Mouse (Mus musculus): ENCODE data around the gene Chp1. TPM values are rescaled to one million over a fixed set of nuclear protein-coding genes. Genes with fewer than 3 reads are reported as not detected.
"Not testable (repeated sequence)": the region's sequence is repeated elsewhere in the genome, so short reads cannot be mapped to it uniquely, and the experiment has no call there.

The Chp1 gene
- polyA plus RNA-seq, 1 experiment: not detected

GRCm38 (mm10) chr2:119602488-119602887, 55.0 kb downstream of the Chp1 start:
- Histone ChIP-seq H3K4me3 (ENCODE audit: insufficient read depth, low read depth, low read length) (no peak overlapping the region), H3K27ac (ENCODE audit: insufficient read depth, low read depth, low read length) (no peak overlapping the region), H3K4me1 (ENCODE audit: control insufficient read depth, insufficient read depth, low read length) (peaks cover 6% of the 10 kb centered on the region)
- no peak for TF ChIP-seq CTCF (IDR thresholded peaks at IDR 0.05; ENCODE audit: insufficient read depth, low read depth, low read length)
- no peak for TF ChIP-seq POLR2A (IDR thresholded peaks at IDR 0.05; ENCODE audit: insufficient read depth, low read depth, low read length)
- WGBS: 68% methylated on average over 1 of the region's 1 CpGs

GRCm38 (mm10) chr2:119603909-119604308, 56.4 kb downstream of the Chp1 start:
- 78% methylated on average over 2 of the region's 2 CpGs for WGBS
- Histone ChIP-seq H3K4me1 (ENCODE audit: control insufficient read depth, insufficient read depth, low read length) (peaks cover 6% of the 10 kb centered on the region), H3K4me3 (ENCODE audit: insufficient read depth, low read depth, low read length) (no peak overlapping the region), H3K27ac (ENCODE audit: insufficient read depth, low read depth, low read length) (no peak overlapping the region)
- TF ChIP-seq POLR2A (IDR thresholded peaks at IDR 0.05; ENCODE audit: insufficient read depth, low read depth, low read length): no peak
- TF ChIP-seq CTCF (IDR thresholded peaks at IDR 0.05; ENCODE audit: insufficient read depth, low read depth, low read length): no peak

GRCm38 (mm10) chr2:119605361-119605973, 58.0 kb downstream of the Chp1 start:
- TF ChIP-seq POLR2A (IDR thresholded peaks at IDR 0.05; ENCODE audit: insufficient read depth, low read depth, low read length): no peak
- no peak for TF ChIP-seq CTCF (IDR thresholded peaks at IDR 0.05; ENCODE audit: insufficient read depth, low read depth, low read length)

DNA sequence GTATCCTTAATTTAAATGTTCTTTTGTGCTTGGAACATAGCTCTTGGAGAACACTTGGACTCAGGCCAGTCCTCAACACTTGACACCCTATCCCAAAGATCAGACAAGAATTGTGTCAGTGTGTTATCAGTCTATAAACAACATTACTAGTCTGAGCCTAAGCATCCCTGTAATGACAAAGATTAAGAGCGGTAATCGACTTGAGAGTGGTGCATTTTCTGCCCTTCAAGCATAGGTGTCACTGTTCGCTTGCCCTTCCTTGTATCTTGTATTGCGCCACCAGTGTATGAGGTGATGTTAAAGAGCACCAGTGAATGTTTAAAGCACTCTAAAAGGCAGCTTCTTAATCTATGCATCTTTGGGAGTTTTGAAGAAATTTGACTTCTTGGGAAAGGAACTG, 59.5 kb downstream of the Chp1 start:
- no peaks in the 10 kb centered on the region for H3K4me1 ChIP-seq (ENCODE audit: control insufficient read depth, insufficient read depth, low read length)
- H3K4me3 ChIP-seq (ENCODE audit: insufficient read depth, low read depth, low read length): no peak overlapping the region
- TF ChIP-seq POLR2A (IDR thresholded peaks at IDR 0.05; ENCODE audit: insufficient read depth, low read depth, low read length) (no peak), CTCF (IDR thresholded peaks at IDR 0.05; ENCODE audit: insufficient read depth, low read depth, low read length) (no peak)
- no peak overlapping the region for H3K27ac ChIP-seq (ENCODE audit: insufficient read depth, low read depth, low read length)
- 94% methylated on average over 4 of the region's 4 CpGs for WGBS

More at GRCm38 (mm10) chr2:119605361-119605973, 58.0 kb downstream of the Chp1 start:
- Histone ChIP-seq H3K27ac (ENCODE audit: insufficient read depth, low read depth, low read length) (no peak overlapping the region), H3K4me1 (ENCODE audit: control insufficient read depth, insufficient read depth, low read length) (peaks cover 4% of the 10 kb centered on the region), H3K4me3 (ENCODE audit: insufficient read depth, low read depth, low read length) (no peak overlapping the region)
- 88% methylated on average over 6 of the region's 6 CpGs for WGBS

- no peak for TF ChIP-seq CTCF (IDR thresholded peaks at IDR 0.05; ENCODE audit: insufficient read depth, low read depth, low read length)
- no peak for TF ChIP-seq POLR2A (IDR thresholded peaks at IDR 0.05; ENCODE audit: insufficient read depth, low read depth, low read length)
- peak overlapping the region; percentile 75 for H3K4me3 ChIP-seq (ENCODE audit: insufficient read depth, low read depth, low read length)
- 1% methylated on average over 13 of the region's 13 CpGs for WGBS
- H3K27ac ChIP-seq (ENCODE audit: insufficient read depth, low read depth, low read length): no peak overlapping the region
- H3K4me1 ChIP-seq (ENCODE audit: control insufficient read depth, insufficient read depth, low read length): peaks cover 5% of the 10 kb centered on the region; the same call in 1 of the 2 replicates
Observed at GRCm38 (mm10) chr2:119617841-119618198, 70.3 kb downstream of the Chp1 start.

- H3K4me3 ChIP-seq (ENCODE audit: insufficient read depth, low read depth, low read length): peak within 1 kb of the TSS; percentile 75
- peaks cover 5% of the 10 kb centered on the region; the same call in 1 of the 2 replicates for H3K4me1 ChIP-seq (ENCODE audit: control insufficient read depth, insufficient read depth, low read length)
Observed at GRCm38 (mm10) chr2:119618199-119618982, 70.9 kb downstream of the Chp1 start, which contains the start of the genes Nusap1 and Oip5. Nusap1 (plus strand) TSS chr2:119618298. Oip5 (minus strand) TSS chr2:119618469.

DNA sequence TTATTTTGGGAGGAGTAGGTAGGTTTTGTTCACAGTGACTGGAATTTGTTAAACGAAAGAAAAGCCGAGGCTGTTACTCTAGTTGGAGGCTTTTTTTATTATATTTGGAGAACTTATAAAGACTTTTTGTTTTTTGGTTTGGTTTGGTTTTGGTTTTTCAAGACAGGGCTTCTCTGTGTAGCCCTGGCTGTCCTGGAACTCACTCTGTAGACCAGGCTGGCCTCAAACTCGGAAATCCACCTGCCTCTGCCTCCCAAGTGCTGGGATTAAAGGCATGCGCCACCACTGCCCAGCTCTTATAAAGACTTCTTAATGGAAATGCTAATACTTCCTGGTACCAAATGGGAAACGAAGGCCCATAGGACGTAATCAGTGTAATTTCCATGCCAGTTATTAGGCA, 71.5 kb downstream of the Chp1 start:
- not testable (repeated sequence) for H3K27ac ChIP-seq (ENCODE audit: insufficient read depth, low read depth, low read length); H3K4me1 ChIP-seq (ENCODE audit: control insufficient read depth, insufficient read depth, low read length)
- peak overlapping the region; percentile 54 for H3K4me3 ChIP-seq (ENCODE audit: insufficient read depth, low read depth, low read length)
- 4% methylated on average over 6 of the region's 6 CpGs for WGBS

More at GRCm38 (mm10) chr2:119618199-119618982, 70.9 kb downstream of the Chp1 start, which contains the start of the genes Nusap1 and Oip5:
- under 1% methylated on average over 55 of the region's 55 CpGs for WGBS
- no peak for TF ChIP-seq CTCF (IDR thresholded peaks at IDR 0.05; ENCODE audit: insufficient read depth, low read depth, low read length)
- H3K27ac ChIP-seq (ENCODE audit: insufficient read depth, low read depth, low read length): no peak within 1 kb of the TSS

GRCm38 (mm10) chr2:119621302-119621701, 73.8 kb downstream of the Chp1 start:
- H3K4me1 ChIP-seq (ENCODE audit: control insufficient read depth, insufficient read depth, low read length): peaks cover 5% of the 10 kb centered on the region; the same call in 1 of the 2 replicates
- TF ChIP-seq CTCF (IDR thresholded peaks at IDR 0.05; ENCODE audit: insufficient read depth, low read depth, low read length): no peak
- TF ChIP-seq POLR2A (IDR thresholded peaks at IDR 0.05; ENCODE audit: insufficient read depth, low read depth, low read length): no peak
- 99% methylated on average over 2 of the region's 2 CpGs for WGBS

More at GRCm38 (mm10) chr2:119621302-119621701, 73.8 kb downstream of the Chp1 start:
- Histone ChIP-seq H3K27ac (ENCODE audit: insufficient read depth, low read depth, low read length) (no peak overlapping the region), H3K4me3 (ENCODE audit: insufficient read depth, low read depth, low read length) (no peak overlapping the region)

Other genes with a start within 250 kb of the Chp1 start
- not detected in 2 replicates for gene Dll4, start 221.9 kb upstream of the Chp1 start, polyA plus RNA-seq (2012; ENCODE audit: insufficient read depth, insufficient read length, low replicate concordance, missing spikeins)
- gene Chac1, start 196.5 kb upstream of the Chp1 start, polyA plus RNA-seq (2012; ENCODE audit: insufficient read depth, insufficient read length, low replicate concordance, missing spikeins): not detected in 2 replicates
- not detected in 2 replicates for gene Ino80, start 70.0 kb upstream of the Chp1 start, polyA plus RNA-seq (2012; ENCODE audit: insufficient read depth, insufficient read length, low replicate concordance, missing spikeins)
- not detected in 2 replicates for gene Exd1, start 70 bp upstream of the Chp1 start, polyA plus RNA-seq (2012; ENCODE audit: insufficient read depth, insufficient read length, low replicate concordance, missing spikeins)
- not detected in 2 replicates for gene Nusap1, start 70.6 kb downstream of the Chp1 start, polyA plus RNA-seq (2012; ENCODE audit: insufficient read depth, insufficient read length, low replicate concordance, missing spikeins)
- not detected in 2 replicates for gene Oip5, start 70.8 kb downstream of the Chp1 start, polyA plus RNA-seq (2012; ENCODE audit: insufficient read depth, insufficient read length, low replicate concordance, missing spikeins)
- not detected in 2 replicates for gene Ndufaf1, start 115.1 kb downstream of the Chp1 start, polyA plus RNA-seq (2012; ENCODE audit: insufficient read depth, insufficient read length, low replicate concordance, missing spikeins)
- not detected in 2 replicates for gene Rtf1, start 127.4 kb downstream of the Chp1 start, polyA plus RNA-seq (2012; ENCODE audit: insufficient read depth, insufficient read length, low replicate concordance, missing spikeins)
- gene Itpka, start 194.6 kb downstream of the Chp1 start, polyA plus RNA-seq (2012; ENCODE audit: insufficient read depth, insufficient read length, low replicate concordance, missing spikeins): not detected in 2 replicates
- gene Ltk, start 212.7 kb downstream of the Chp1 start, polyA plus RNA-seq (2012; ENCODE audit: insufficient read depth, insufficient read length, low replicate concordance, missing spikeins): not detected in 2 replicates
- not detected in 2 replicates for gene Rpap1, start 239.8 kb downstream of the Chp1 start, polyA plus RNA-seq (2012; ENCODE audit: insufficient read depth, insufficient read length, low replicate concordance, missing spikeins)